Mouse (Mus musculus): ENCODE results near the gene Mid1ip1.

The Mid1ip1 gene

GRCm38 (mm10) chrX:10714696-10715140 lies at the start of gene Mid1ip1:
Gene Mid1ip1 (plus strand): TSS chrX:10715013.
- DNase-seq, result peak; percentile 58

GRCm38 (mm10) chrX:10694455-10695180 lies 20.2 kb upstream of the Mid1ip1 start:
- no peak for DNase-seq

- DNase-seq, result no peak
Observed at GRCm38 (mm10) chrX:10706728-10707127, 8.1 kb upstream of the Mid1ip1 start.

GRCm38 (mm10) chrX:10713839-10714637 lies 775 bp upstream of the Mid1ip1 start:
- DNase-seq, result no peak

GRCm38 (mm10) chrX:10716917-10717763 lies 2.3 kb downstream of the Mid1ip1 start:
- peak; percentile 82 for DNase-seq

GRCm38 (mm10) chrX:10718021-10718837 lies 3.4 kb downstream of the Mid1ip1 start:
- DNase-seq, result peak; percentile 32

GRCm38 (mm10) chrX:10718838-10719539 lies 4.2 kb downstream of the Mid1ip1 start:
- peak; percentile 54 for DNase-seq

- no peak for DNase-seq
Observed at GRCm38 (mm10) chrX:10720391-10720790, 5.6 kb downstream of the Mid1ip1 start.

- no peak for DNase-seq
Observed at GRCm38 (mm10) chrX:10724571-10724970, 9.8 kb downstream of the Mid1ip1 start.

- no peak for DNase-seq
Observed at GRCm38 (mm10) chrX:10729488-10729887, 14.7 kb downstream of the Mid1ip1 start.

- DNase-seq, result no peak
Observed at GRCm38 (mm10) chrX:10734453-10734852, 19.6 kb downstream of the Mid1ip1 start.

- no peak for DNase-seq
Observed at GRCm38 (mm10) chrX:10734874-10735273, 20.1 kb downstream of the Mid1ip1 start.

- DNase-seq, result no peak
Observed at GRCm38 (mm10) chrX:10758866-10759265, 44.1 kb downstream of the Mid1ip1 start.

GRCm38 (mm10) chrX:10763476-10764016 lies 48.7 kb downstream of the Mid1ip1 start:
- no peak for DNase-seq

Data from right cerebral cortex, adult 18-20 months (tissue).